Mouse (Mus musculus) brain, embryonic 14.5 days (tissue): ENCODE measurements at regions not wholly inside any gene's neighbourhood (a gene's known extent, or its start where the extent isn't known, plus 50 kb on each side); places are given as distances from the start of the nearest gene placed in this dataset.

Source experiments
- CTCF ChIP-seq: fragments of 200-500 bp; IDR thresholded peaks from 2 replicates; pipeline ENCODE4 v1.5.1; 2012; ENCODE audit warnings: inconsistent platforms, mild to moderate bottlenecking, moderate library complexity, borderline replicate concordance; ENCODE audit not compliant: insufficient read depth, insufficient read length; ENCODE audit errors: extremely low read depth
- POLR2A ChIP-seq: fragments of 200-500 bp; IDR thresholded peaks from 2 replicates; pipeline ENCODE4 v1.6.1; 2012; ENCODE audit warnings: mild to moderate bottlenecking, inconsistent platforms, borderline replicate concordance; ENCODE audit not compliant: poor library complexity, insufficient read depth, insufficient read length, severe bottlenecking; ENCODE audit errors: extremely low read depth

- no peak for TF ChIP-seq POLR2A
- TF ChIP-seq CTCF = no peak
Observed at GRCm38 (mm10) chr2:148622216-148622615, 50.2 kb upstream of the Nxt1 start.
